Mouse (Mus musculus) embryonic fibroblast, embryonic 13.5 days (primary cell): Measurements from ENCODE around the gene Lamtor2.

Source experiments
- CTCF ChIP-seq: IDR thresholded peaks from 2 replicates; pipeline ENCODE4 v1.5.1; 2011; ENCODE audit warnings: mild to moderate bottlenecking, control low read depth, low read length, moderate library complexity, borderline replicate concordance; ENCODE audit not compliant: insufficient read depth
- POLR2A ChIP-seq: IDR thresholded peaks from 2 replicates; pipeline ENCODE4 v1.6.1; 2011; ENCODE audit warnings: low read depth, mild to moderate bottlenecking, control low read depth, low read length, moderate library complexity

DNA sequence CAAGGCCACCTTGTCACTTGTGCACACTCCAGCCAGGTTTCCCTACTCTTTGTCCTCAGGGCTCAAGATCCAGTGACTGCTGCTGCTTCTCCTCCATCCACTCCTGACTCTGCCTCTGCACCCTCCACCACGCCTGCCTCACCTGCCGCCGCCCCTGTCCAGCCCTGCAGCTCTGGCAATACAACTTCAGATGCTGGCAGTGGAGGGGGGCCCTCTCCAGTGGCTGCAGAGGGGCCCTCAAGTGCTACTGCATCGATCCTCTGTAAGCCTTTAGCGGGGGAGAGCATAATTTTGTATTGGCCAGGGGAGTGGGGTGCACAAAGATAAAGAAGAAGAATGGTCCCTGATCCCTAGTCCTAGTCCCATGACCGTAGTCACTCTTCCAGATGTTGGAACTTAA is 2.9 kb upstream of the Lamtor2 start:
- no peak for TF ChIP-seq CTCF
- no peak for TF ChIP-seq POLR2A
